Mouse (Mus musculus) lung, embryonic 14.5 days (tissue): ENCODE results near the gene Psmb4. TPM values are rescaled to one million over a fixed set of nuclear protein-coding genes. Genes with fewer than 3 reads are reported as not detected.
"Not testable (repeated sequence)": the region's sequence is repeated elsewhere in the genome, so short reads cannot be mapped to it uniquely, and the experiment has no call there.

Experiments
- ATAC-seq: fragments of 200-750 bp; cut with Nextera tagmentation; 2 replicates; pipeline ENCODE4 v1.8.0; 2017; ENCODE audit warnings: mild to moderate bottlenecking, moderate TSS enrichment, moderate library complexity; ENCODE audit not compliant: insufficient read depth
- DNase-seq: peaks from one replicate; pipeline ENCODE4 v3.0.0-alpha.2; 2015
- H3K27ac ChIP-seq: fragments of 300-500 bp; sonication (generic); 2 replicates; pipeline ENCODE4 v1.5.1; 2014; ENCODE audit warnings: low read depth, mild to moderate bottlenecking, moderate library complexity
- H3K27me3 ChIP-seq: fragments of 300-500 bp; sonication (generic); 2 replicates; pipeline ENCODE4 v1.6.1; 2014; ENCODE audit warnings: low read length, control low read depth; ENCODE audit not compliant: insufficient read depth
- H3K36me3 ChIP-seq: fragments of 300-500 bp; sonication (generic); 2 replicates; pipeline ENCODE4 v1.6.1; 2014; ENCODE audit warnings: control low read depth; ENCODE audit not compliant: insufficient read depth
- H3K4me1 ChIP-seq: fragments of 300-500 bp; sonication (generic); 2 replicates; pipeline ENCODE4 v1.6.1; 2014; ENCODE audit warnings: antibody characterized with exemption, control low read depth; ENCODE audit not compliant: insufficient read depth
- H3K4me2 ChIP-seq: fragments of 300-500 bp; sonication (generic); 2 replicates; pipeline ENCODE4 v1.6.1; 2014; ENCODE audit warnings: mild to moderate bottlenecking
- H3K4me3 ChIP-seq: fragments of 300-500 bp; sonication (generic); 2 replicates; pipeline ENCODE4 v1.5.1; 2014; ENCODE audit warnings: low read depth, low read length
- H3K9ac ChIP-seq: fragments of 300-500 bp; sonication (generic); 2 replicates; pipeline ENCODE4 v1.6.1; 2014
- H3K9me3 ChIP-seq: fragments of 300-500 bp; sonication (generic); 2 replicates; pipeline ENCODE4 v1.6.1; 2016; ENCODE audit warnings: low read depth, low read length, control low read depth
- CTCF ChIP-seq: IDR thresholded peaks from 2 replicates; pipeline ENCODE4 v1.5.1; 2016; ENCODE audit warnings: antibody characterized with exemption, low read depth
- WGBS: fragments of 180-500 bp; shearing (Covaris S2); extraction: QIAGEN DNeasy Blood & Tissue Kit; methylation state at CpG from one replicate; pipeline ENCODE4 v1.1.7; 2014; 5-methylcytosine and 5-hydroxymethylcytosine counted together
- polyA plus RNA-seq: library from polyadenylated mRNA; unstranded; fragments of >200 nt; fragmentation: Nextera tagmentation; extraction: Ambion mirVana; gene quantifications from 2 replicates; pipeline ENCODE4 v1.2.1, GENCODE M21; 2014

Psmb4 gene
- polyA plus RNA-seq, 1 experiment from 2014 or later = 370 TPM

DNA sequence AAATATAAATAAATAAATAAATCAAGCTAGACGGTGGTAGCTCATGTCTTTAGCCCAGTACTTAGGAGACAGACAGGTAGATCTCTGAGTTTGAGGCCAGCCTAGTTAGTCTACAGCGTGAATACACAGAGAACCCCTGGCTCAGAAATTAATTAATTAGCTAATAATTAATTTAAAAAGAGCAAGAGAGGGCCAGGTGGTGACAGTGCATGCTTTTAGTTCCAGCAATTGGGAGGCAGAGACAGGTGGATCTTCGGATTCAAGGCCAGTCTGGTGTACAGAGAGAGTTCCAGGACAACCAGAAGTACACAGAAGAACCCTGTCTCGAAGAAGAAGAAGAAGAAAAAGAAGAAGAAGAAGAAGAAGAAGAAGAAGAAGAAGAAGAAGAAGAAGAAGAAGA is 42.2 kb upstream of the Psmb4 start:
- H3K4me2 ChIP-seq, H3K27me3 ChIP-seq, H3K4me3 ChIP-seq, H3K36me3 ChIP-seq, ATAC-seq, H3K27ac ChIP-seq, H3K9me3 ChIP-seq, H3K4me1 ChIP-seq, DNase-seq, H3K9ac ChIP-seq: not testable (repeated sequence)
- WGBS = 88% methylated on average over 4 of the region's 4 CpGs

DNA sequence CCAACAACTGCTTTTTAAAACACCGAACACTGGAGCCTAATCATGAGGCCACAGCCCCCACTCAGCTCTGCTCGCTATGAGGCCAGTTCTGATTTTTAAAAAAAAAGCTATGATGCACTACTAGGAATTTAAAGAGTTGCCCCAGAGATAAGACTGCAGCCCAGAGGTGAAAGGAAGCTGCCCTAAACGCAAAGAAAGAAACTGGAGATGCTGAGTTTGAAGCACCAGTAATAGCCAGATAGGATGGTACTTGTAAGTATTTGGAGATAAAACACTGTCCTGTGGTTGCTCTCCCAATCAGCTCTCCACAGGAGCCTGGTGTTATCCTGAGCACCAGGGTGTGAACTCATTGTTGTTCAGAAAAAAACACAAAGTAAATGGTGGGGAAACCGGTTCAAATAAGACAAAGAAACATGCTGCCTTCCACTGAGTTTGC is 39.6 kb upstream of the Psmb4 start:
- H3K9me3 ChIP-seq, H3K9ac ChIP-seq, H3K27me3 ChIP-seq, H3K4me2 ChIP-seq, H3K36me3 ChIP-seq, H3K27ac ChIP-seq, DNase-seq, ATAC-seq, H3K4me3 ChIP-seq, H3K4me1 ChIP-seq: not testable (repeated sequence)
- 29% methylated on average over 4 of the region's 4 CpGs for WGBS

GRCm38 (mm10) chr3:94924688-94925087 is 37.9 kb upstream of the Psmb4 start:
- Histone ChIP-seq H3K9me3 (no peaks in the 10 kb centered on the region), H3K4me3 (no peak overlapping the region), H3K27me3 (no peaks in the 10 kb centered on the region), H3K36me3 (no peaks in the 10 kb centered on the region), H3K4me2 (no peak overlapping the region), H3K4me1 (no peaks in the 10 kb centered on the region), H3K9ac (no peak overlapping the region), H3K27ac (no peak overlapping the region)
- ATAC-seq = no peak
- DNase-seq = no peak
- 38% methylated on average over 8 of the region's 8 CpGs for WGBS
- no peak for TF ChIP-seq CTCF

DNA sequence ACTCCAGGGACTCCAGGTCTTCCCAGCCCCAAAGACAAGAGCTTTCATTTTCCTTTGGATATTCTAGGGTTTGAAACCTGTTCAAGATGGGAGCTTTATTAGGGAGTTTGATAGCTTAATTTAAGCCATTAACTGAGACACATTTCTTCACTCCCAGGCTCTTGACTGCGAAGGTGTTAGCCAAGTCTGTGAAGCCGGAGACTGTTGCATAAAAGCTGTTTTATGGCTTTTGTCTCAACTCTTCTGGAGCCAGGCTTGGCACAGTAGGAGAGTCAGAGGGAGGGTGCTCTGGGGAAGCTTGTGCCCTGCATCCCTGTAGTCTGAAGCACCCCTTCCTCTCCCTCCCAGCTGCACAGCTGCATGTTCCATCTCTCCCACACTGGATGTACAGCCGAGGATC is 35.6 kb upstream of the Psmb4 start:
- no peak overlapping the region for H3K9ac ChIP-seq
- no peak overlapping the region for H3K27ac ChIP-seq
- no peak for TF ChIP-seq CTCF
- H3K36me3 ChIP-seq = no peaks in the 10 kb centered on the region
- no peaks in the 10 kb centered on the region for H3K9me3 ChIP-seq
- WGBS = 36% methylated on average over 3 of the region's 3 CpGs
- H3K4me1 ChIP-seq = no peaks in the 10 kb centered on the region
- no peak overlapping the region for H3K4me3 ChIP-seq
- no peaks in the 10 kb centered on the region for H3K27me3 ChIP-seq
- DNase-seq (no peak), ATAC-seq (no peak)
- no peak overlapping the region for H3K4me2 ChIP-seq

- H3K9ac ChIP-seq = no peak overlapping the region
- WGBS = 44% methylated on average over 3 of the region's 3 CpGs
- no peaks in the 10 kb centered on the region for H3K9me3 ChIP-seq
- no peak for TF ChIP-seq CTCF
- no peak overlapping the region for H3K4me2 ChIP-seq
- H3K4me1 ChIP-seq = no peaks in the 10 kb centered on the region; the same call in 1 of the 2 replicates
- DNase-seq (peak; percentile 39), ATAC-seq (no peak)
- H3K36me3 ChIP-seq = no peaks in the 10 kb centered on the region
- no peaks in the 10 kb centered on the region for H3K27me3 ChIP-seq
- no peak overlapping the region for H3K27ac ChIP-seq
- no peak overlapping the region for H3K4me3 ChIP-seq
Observed at GRCm38 (mm10) chr3:94921104-94921503, 34.3 kb upstream of the Psmb4 start.

DNA sequence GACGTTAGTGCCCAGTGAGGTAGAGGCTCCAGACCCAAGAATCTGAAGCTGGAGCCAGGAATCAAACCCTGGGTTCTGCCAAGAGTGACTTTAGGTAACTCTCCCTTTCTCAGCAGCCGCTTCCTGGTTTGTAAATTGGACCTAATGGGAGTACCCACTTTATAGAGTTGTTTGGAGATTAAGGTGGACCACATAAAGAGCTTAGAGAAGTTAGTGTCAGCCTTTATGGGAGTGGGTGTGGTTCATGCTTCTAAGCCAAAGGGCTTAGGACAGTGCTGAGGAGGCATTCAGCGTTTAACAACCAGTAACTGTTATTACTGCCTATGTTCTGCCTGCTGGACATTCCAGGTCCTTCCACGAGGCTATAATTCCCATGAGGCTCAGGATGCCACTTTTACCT is 32.1 kb upstream of the Psmb4 start:
- Histone ChIP-seq H3K9me3 (no peaks in the 10 kb centered on the region), H3K4me1 (no peaks in the 10 kb centered on the region; the same call in 1 of the 2 replicates), H3K27me3 (no peaks in the 10 kb centered on the region), H3K36me3 (no peaks in the 10 kb centered on the region), H3K9ac (no peak overlapping the region), H3K27ac (no peak overlapping the region), H3K4me2 (no peak overlapping the region), H3K4me3 (no peak overlapping the region)
- TF ChIP-seq CTCF = no peak
- DNase-seq = no peak
- 74% methylated on average over 4 of the region's 4 CpGs for WGBS
- ATAC-seq = no peak

DNA sequence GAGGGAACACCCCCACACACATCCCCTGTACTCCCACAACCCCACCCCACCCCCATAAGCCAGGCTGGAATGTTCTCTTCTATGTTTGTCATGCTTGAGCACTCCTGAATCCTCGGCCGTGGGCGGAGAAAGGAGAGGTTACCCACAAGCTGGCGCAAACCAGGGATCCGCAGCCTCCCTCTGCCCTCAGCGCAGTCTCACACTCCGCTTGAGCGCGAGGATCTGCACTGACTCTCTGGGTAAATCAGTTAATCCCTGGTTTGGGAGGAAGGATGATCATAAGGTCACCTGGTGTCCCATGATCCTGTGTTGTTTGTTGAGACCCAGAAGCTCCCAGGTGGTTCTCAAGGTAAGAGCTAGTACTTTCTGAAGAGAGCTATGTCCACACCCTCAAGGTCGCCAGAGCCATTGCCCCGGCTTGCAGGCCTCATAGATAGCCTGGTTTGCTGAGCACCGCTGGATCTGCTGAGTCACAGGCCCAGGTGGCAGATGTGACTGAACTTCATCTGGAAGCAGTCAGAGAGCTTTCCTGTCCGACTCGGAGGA is 31.1 kb upstream of the Psmb4 start:
- Histone ChIP-seq H3K27me3 (no peaks in the 10 kb centered on the region), H3K4me3 (no peak overlapping the region), H3K9ac (no peak overlapping the region), H3K4me1 (no peaks in the 10 kb centered on the region; the same call in 1 of the 2 replicates), H3K36me3 (no peaks in the 10 kb centered on the region), H3K4me2 (no peak overlapping the region), H3K9me3 (no peaks in the 10 kb centered on the region), H3K27ac (peak overlapping the region; percentile 43; the same call in 1 of the 2 replicates)
- no peak for TF ChIP-seq CTCF
- DNase-seq (peak; percentile 24), ATAC-seq (peak; percentile 71; the same call in 1 of the 2 replicates)
- WGBS = 47% methylated on average over 14 of the region's 14 CpGs
